Comparison of ENCODE assay signal across 8 mouse cellular contexts in genomic region chr3:93360045-93360444, GRCm38 (mm10). TPM values are rescaled to one million over a fixed set of nuclear protein-coding genes. Genes with fewer than 3 reads are reported as not detected.
A peak's percentile ranks its signal among the peaks of the same experiment; 100 is the strongest.
DNase-seq lines count a peak whose midpoint lies in the region; ATAC-seq and TF ChIP-seq lines count a peak whose summit lies in the region.

No protein-coding gene starts in this region.

- no peak overlapping the region for H3K4me2 ChIP-seq in stomach, embryonic 16.5 days (ENCODE audit: low read depth, low read length)

- no peak overlapping the region for H3K27ac ChIP-seq in stomach, embryonic 16.5 days (ENCODE audit: low read length)

- DNase-seq in CD4-positive, CD25-positive, alpha-beta regulatory T cell, adult 2 months (ENCODE audit: low read depth, low spot score), result peak; percentile 54
- DNase-seq in B cell, adult 2 months, result peak; percentile 54 to 57
- peak; percentile 52 for DNase-seq in brain, embryonic 14.5 days (ENCODE audit: low read depth)
- DNase-seq in gastrocnemius, adult 8-10 months (ENCODE audit: low spot score in 2 of 2), result peak; percentile 9 to 22
- DNase-seq in layer of hippocampus, postnatal 10 days (ENCODE audit: low spot score in 2 of 2), result peak; percentile 71 to 78
- peak; percentile 63 to 70 for DNase-seq in lung, postnatal 4 days

- H3K4me1 ChIP-seq in stomach, embryonic 16.5 days (ENCODE audit: control insufficient read depth, insufficient read depth, low read length), result no peaks in the 10 kb centered on the region; the same call in 1 of the 2 replicates

- no peaks in the 10 kb centered on the region for H3K9me3 ChIP-seq in stomach, embryonic 16.5 days (replicated peaks; ENCODE audit: control insufficient read depth, low read length)

- H3K9ac ChIP-seq in stomach, embryonic 16.5 days (ENCODE audit: low read length), result no peak overlapping the region

- TF ChIP-seq POLR2A in brain, embryonic 14.5 days (IDR thresholded peaks at IDR 0.05; ENCODE audit: borderline replicate concordance, extremely low read depth, insufficient read depth, insufficient read length, poor library complexity, severe bottlenecking), result no peak

- WGBS in stomach, embryonic 16.5 days, result 21% methylated on average over 7 of the region's 7 CpGs

- no peak for ATAC-seq in CD4-positive, CD25-positive, alpha-beta regulatory T cell, adult 4 months
- 0 out of 2 replicates have a peak, but pooled peaks have one; percentile 33 for ATAC-seq in stomach, embryonic 16.5 days (ENCODE audit: insufficient read depth, low FRiP score)

- peak; percentile 70 for TF ChIP-seq CTCF in brain, embryonic 14.5 days (IDR thresholded peaks at IDR 0.05; ENCODE audit: borderline replicate concordance, extremely low read depth, insufficient read depth, insufficient read length)

- H3K27me3 ChIP-seq in stomach, embryonic 16.5 days (ENCODE audit: control insufficient read depth, insufficient read depth, low read length), result no peaks in the 10 kb centered on the region

- H3K36me3 ChIP-seq in stomach, embryonic 16.5 days (ENCODE audit: control insufficient read depth, insufficient read depth, low read length), result no peaks in the 10 kb centered on the region

- H3K4me3 ChIP-seq in stomach, embryonic 16.5 days (replicated peaks; ENCODE audit: low read length), result no peak overlapping the region

RNA-seq across cellular contexts. Expression of gene Rptn, which starts 33.5 kb away (rescaled TPM):
- not detected for polyA plus RNA-seq in CD4-positive, CD25-positive, alpha-beta regulatory T cell, adult 4 months (2017; shearing (Covaris generic))
- not detected in 2 replicates for polyA plus RNA-seq in brain, embryonic 14.5 days (2012; rRNA removed)
- not detected for total RNA-seq in gastrocnemius, adult 8-10 months (2022)
- not detected for total RNA-seq in layer of hippocampus, postnatal 10 days (2021)
- polyA plus RNA-seq in stomach, embryonic 16.5 days (2015; fragmentation: Nextera tagmentation; extraction: Ambion mirVana), result 30.5 and 60.5 TPM in 2 replicates

RNA-seq across cellular contexts. Expression of gene Hrnr, which starts 40.5 kb away (rescaled TPM):
- polyA plus RNA-seq in CD4-positive, CD25-positive, alpha-beta regulatory T cell, adult 4 months (2017; shearing (Covaris generic)), result not detected
- polyA plus RNA-seq in brain, embryonic 14.5 days (2012; rRNA removed), result 0.03 TPM in 1 of 2 replicates, not detected in the other
- total RNA-seq in gastrocnemius, adult 8-10 months (2022), result not detected
- total RNA-seq in layer of hippocampus, postnatal 10 days (2021), result not detected
- polyA plus RNA-seq in stomach, embryonic 16.5 days (2015; fragmentation: Nextera tagmentation; extraction: Ambion mirVana), result 1.1 and 2.1 TPM in 2 replicates

Comparison
In these comparisons a context has a peak if more than half of its experiments do, and no peak if none do; other contexts are left out.
1. DNase-seq: peak in every context shown above with its lines; median percentile 74 in layer of hippocampus, postnatal 10 days; 66 in lung, postnatal 4 days; 56 in B cell, adult 2 months; 54 in CD4-positive, CD25-positive, alpha-beta regulatory T cell, adult 2 months; 52 in brain, embryonic 14.5 days; 16 in gastrocnemius, adult 8-10 months.
2. RNA of gene Rptn, which starts 33.5 kb away (polyA plus RNA-seq): 30.5 to 60.5 TPM in stomach, embryonic 16.5 days; not detected in CD4-positive, CD25-positive, alpha-beta regulatory T cell, adult 4 months and not detected in brain, embryonic 14.5 days; every median in the first group is over 10 times any median in the second.